Mouse (Mus musculus) megakaryocyte, embryonic 14.5 days (primary cell): ENCODE data around the gene Vamp2.

ENCODE experiments used
- FLI1 ChIP-seq: IDR thresholded peaks from 2 replicates; pipeline ENCODE4 v1.6.1; 2012; ENCODE audit warnings: low read length, inconsistent platforms, mixed read lengths
- GATA1 ChIP-seq: IDR thresholded peaks from 3 replicates; pipeline ENCODE4 v1.6.1; 2012; ENCODE audit warnings: mixed read lengths, low read length, inconsistent platforms, borderline replicate concordance

GRCm38 (mm10) chr11:69111865-69112264, 23.6 kb downstream of the Vamp2 start:
- no peak for TF ChIP-seq GATA1
- no peak for TF ChIP-seq FLI1
